Mouse (Mus musculus): ENCODE measurements at regions not wholly inside any gene's neighbourhood (a gene's known extent, or its start where the extent isn't known, plus 50 kb on each side); places are given as distances from the start of the nearest gene placed in this dataset.

DNA sequence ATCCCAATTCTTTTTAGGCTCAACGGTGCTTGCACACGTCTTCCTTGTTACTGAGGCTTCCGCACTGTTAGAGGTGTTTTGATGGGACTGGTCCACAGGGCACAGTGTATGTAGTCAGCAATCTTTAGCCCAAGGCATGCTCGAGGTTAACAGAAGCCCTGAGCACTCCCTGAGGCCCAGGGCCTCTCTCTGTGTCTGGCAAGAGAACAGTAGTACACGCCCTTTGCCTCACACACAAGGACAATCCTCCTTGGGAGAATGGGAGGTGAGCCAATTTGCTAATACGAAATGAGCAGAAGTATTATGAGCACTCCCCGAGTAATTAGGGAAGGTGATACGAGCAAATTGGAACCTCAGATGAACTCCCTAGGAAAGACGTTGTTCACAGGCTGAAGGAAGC, 136.5 kb upstream of the Arglu1 start:
- ATAC-seq (ENCODE audit: low read depth), result peak; percentile 89

DNA sequence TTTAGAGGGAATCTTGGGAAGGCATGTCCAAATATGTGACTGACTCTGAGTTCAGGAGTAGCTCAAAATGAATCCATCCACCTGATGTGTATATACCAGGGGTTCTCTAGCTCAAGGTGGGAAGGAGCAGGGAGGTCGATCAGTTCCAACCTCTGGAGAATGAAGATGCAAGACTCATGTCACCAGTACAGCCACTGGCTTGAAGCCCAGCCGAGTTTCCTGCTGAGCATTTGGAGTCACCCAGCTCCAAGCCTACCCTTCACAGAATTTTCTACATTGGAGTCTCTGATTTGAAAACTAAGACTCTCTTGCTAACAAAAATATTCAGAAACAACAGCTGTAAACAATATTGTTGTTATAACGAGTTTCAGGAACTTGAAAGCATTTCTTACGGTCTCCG, 134.6 kb upstream of the Arglu1 start:
- no peaks in the 10 kb centered on the region for H3K36me3 ChIP-seq (ENCODE audit: control insufficient read depth, insufficient read depth, low read length)
- H3K4me3 ChIP-seq (ENCODE audit: low read depth, low read length), result no peak overlapping the region
- no peak overlapping the region for H3K9ac ChIP-seq (ENCODE audit: low read depth, low read length)
- WGBS, result 67% methylated on average over 5 of the region's 5 CpGs
- DNase-seq (ENCODE audit: low spot score), result no peak
- no peak overlapping the region for H3K27ac ChIP-seq (replicated peaks; ENCODE audit: low read depth, low read length)
- no peak overlapping the region for H3K4me2 ChIP-seq (ENCODE audit: low read depth, low read length)
- no peaks in the 10 kb centered on the region for H3K9me3 ChIP-seq (ENCODE audit: control insufficient read depth, low read length)
- H3K4me1 ChIP-seq (ENCODE audit: control insufficient read depth, insufficient read depth, low read length), result 0 out of 2 replicates have a peak, but pooled peaks cover 7% of the 10 kb centered on the region
- ATAC-seq (ENCODE audit: low read depth), result no peak
- no peaks in the 10 kb centered on the region for H3K27me3 ChIP-seq (replicated peaks; ENCODE audit: control insufficient read depth, insufficient read depth, low read length)

More for the DNA sequence above, 136.5 kb upstream of the Arglu1 start:
- H3K4me2 ChIP-seq (ENCODE audit: low read depth, low read length), result no peak overlapping the region
- peak; percentile 69 for DNase-seq (ENCODE audit: low spot score)
- H3K4me3 ChIP-seq (ENCODE audit: low read depth, low read length), result no peak overlapping the region
- H3K9me3 ChIP-seq (ENCODE audit: control insufficient read depth, low read length), result no peaks in the 10 kb centered on the region
- no peaks in the 10 kb centered on the region for H3K36me3 ChIP-seq (ENCODE audit: control insufficient read depth, insufficient read depth, low read length)
- H3K27me3 ChIP-seq (replicated peaks; ENCODE audit: control insufficient read depth, insufficient read depth, low read length), result no peaks in the 10 kb centered on the region
- no peak overlapping the region for H3K9ac ChIP-seq (ENCODE audit: low read depth, low read length)
- H3K27ac ChIP-seq (replicated peaks; ENCODE audit: low read depth, low read length), result no peak overlapping the region
- 64% methylated on average over 9 of the region's 9 CpGs for WGBS
- 0 out of 2 replicates have a peak, but pooled peaks cover 7% of the 10 kb centered on the region for H3K4me1 ChIP-seq (ENCODE audit: control insufficient read depth, insufficient read depth, low read length)

DNA sequence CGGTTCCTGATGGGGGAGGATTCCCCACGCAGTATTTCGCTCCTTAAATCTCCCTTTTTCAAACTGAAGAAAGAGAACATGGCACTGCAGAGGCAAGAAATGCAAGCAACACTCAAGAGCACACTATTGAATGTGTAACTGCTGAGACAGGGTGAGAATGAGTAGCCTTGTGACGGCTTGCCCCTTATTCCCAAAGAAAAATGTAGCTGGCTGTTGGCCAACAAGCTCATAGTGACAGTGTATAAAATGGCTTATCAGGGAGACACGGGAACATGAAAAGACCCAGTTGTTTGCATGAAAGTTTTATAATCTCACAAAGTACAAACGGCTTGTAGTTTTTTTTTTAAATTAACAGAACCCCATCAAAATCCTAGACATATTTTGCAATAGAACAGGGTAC, 130.8 kb upstream of the Arglu1 start:
- no peak overlapping the region for H3K9ac ChIP-seq (ENCODE audit: low read depth, low read length)
- H3K4me2 ChIP-seq (ENCODE audit: low read depth, low read length), result no peak overlapping the region
- WGBS, result 62% methylated on average over 6 of the region's 6 CpGs
- ATAC-seq (ENCODE audit: low read depth), result no peak
- peak; percentile 46 for DNase-seq (ENCODE audit: low spot score)
- H3K27ac ChIP-seq (replicated peaks; ENCODE audit: low read depth, low read length), result no peak overlapping the region
- H3K36me3 ChIP-seq (ENCODE audit: control insufficient read depth, insufficient read depth, low read length), result no peaks in the 10 kb centered on the region
- no peaks in the 10 kb centered on the region for H3K27me3 ChIP-seq (replicated peaks; ENCODE audit: control insufficient read depth, insufficient read depth, low read length)
- no peaks in the 10 kb centered on the region for H3K4me1 ChIP-seq (ENCODE audit: control insufficient read depth, insufficient read depth, low read length)
- H3K4me3 ChIP-seq (ENCODE audit: low read depth, low read length), result no peak overlapping the region
- H3K9me3 ChIP-seq (ENCODE audit: control insufficient read depth, low read length), result no peaks in the 10 kb centered on the region

DNA sequence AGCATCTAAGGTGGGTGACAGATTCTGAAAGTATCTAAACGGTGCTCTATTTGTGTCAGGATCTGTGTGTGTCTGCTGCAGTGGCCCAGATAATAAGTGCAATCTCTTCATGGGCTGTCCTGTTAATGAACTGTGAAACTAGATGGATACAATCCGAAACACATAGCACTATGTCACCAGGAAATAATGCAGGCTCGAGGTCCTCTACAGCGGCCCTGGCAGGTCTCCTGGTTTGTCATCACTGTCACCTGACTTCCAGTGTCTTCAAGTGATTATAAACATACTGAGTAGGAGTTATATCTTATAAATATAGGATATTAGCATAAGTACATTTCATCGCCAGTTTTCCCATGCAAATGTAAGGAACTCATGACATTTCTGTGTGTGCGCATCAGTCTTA, 130.3 kb upstream of the Arglu1 start:
- Histone ChIP-seq H3K27me3 (replicated peaks; ENCODE audit: control insufficient read depth, insufficient read depth, low read length) (no peaks in the 10 kb centered on the region), H3K4me3 (ENCODE audit: low read depth, low read length) (no peak overlapping the region), H3K4me2 (ENCODE audit: low read depth, low read length) (no peak overlapping the region), H3K36me3 (ENCODE audit: control insufficient read depth, insufficient read depth, low read length) (no peaks in the 10 kb centered on the region), H3K9ac (ENCODE audit: low read depth, low read length) (no peak overlapping the region), H3K27ac (replicated peaks; ENCODE audit: low read depth, low read length) (no peak overlapping the region), H3K4me1 (ENCODE audit: control insufficient read depth, insufficient read depth, low read length) (no peaks in the 10 kb centered on the region), H3K9me3 (ENCODE audit: control insufficient read depth, low read length) (no peaks in the 10 kb centered on the region)
- ATAC-seq (ENCODE audit: low read depth) (no peak), DNase-seq (ENCODE audit: low spot score) (no peak)
- WGBS, result 78% methylated on average over 6 of the region's 6 CpGs

DNA sequence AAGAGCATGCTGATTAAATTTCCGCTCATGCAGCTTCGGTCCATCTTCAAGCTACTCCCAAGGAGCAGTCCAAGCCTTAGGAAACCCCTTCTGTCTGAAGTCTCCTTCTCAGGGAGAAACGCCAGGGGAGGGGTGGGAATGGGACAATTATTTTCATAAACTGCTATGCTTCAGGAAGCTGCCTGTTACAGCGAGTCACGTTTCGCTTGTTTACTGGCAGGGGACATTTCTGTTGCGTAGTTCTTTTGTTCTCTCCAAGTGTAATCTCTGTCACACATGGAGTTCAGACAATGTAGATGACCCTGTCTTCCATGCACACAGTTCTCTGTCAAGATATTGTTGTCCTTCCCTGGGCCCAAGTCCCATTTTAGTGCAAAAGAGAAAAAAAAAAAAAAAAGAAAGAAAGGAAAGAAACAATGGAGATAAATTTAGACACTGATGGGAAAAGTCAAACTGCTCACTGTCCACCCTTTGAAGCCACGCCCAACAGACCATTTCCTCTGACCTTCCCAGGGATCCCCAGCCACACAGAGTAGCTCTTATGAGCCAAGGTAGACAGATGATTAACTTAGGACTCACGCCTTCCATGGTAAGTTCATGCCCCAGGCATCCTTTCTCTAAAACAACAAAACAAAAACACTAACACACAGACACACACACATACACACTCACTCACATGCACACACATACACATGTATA, 129.1 kb upstream of the Arglu1 start:
- no peak overlapping the region for H3K27ac ChIP-seq (replicated peaks; ENCODE audit: low read depth, low read length)
- H3K36me3 ChIP-seq (ENCODE audit: control insufficient read depth, insufficient read depth, low read length), result no peaks in the 10 kb centered on the region
- 76% methylated on average over 9 of the region's 9 CpGs for WGBS
- no peaks in the 10 kb centered on the region for H3K27me3 ChIP-seq (replicated peaks; ENCODE audit: control insufficient read depth, insufficient read depth, low read length)
- no peak overlapping the region for H3K4me2 ChIP-seq (ENCODE audit: low read depth, low read length)
- H3K9me3 ChIP-seq (ENCODE audit: control insufficient read depth, low read length), result no peaks in the 10 kb centered on the region
- DNase-seq (ENCODE audit: low spot score) (no peak), ATAC-seq (ENCODE audit: low read depth) (no peak)
- no peak overlapping the region for H3K9ac ChIP-seq (ENCODE audit: low read depth, low read length)
- no peak overlapping the region for H3K4me3 ChIP-seq (ENCODE audit: low read depth, low read length)
- no peaks in the 10 kb centered on the region for H3K4me1 ChIP-seq (ENCODE audit: control insufficient read depth, insufficient read depth, low read length)

DNA sequence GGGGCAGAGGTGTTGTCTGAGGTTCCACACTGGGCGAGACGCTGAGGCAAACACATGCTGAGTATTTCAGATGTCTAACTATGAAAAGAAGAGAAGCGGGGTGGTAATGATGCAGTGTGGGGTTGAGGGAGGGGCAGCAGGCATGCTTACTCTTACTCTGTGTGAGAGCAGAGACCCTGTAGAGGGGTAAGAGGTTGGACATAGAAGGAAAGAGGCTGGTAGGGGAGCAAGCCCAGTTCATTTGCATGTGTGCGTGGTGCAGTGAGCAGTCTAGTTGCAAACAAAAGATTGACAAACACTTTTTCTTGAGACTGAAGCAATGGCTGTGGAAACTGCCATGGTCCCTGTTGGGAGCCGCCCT, 122.5 kb upstream of the Arglu1 start:
- no peak overlapping the region for H3K4me2 ChIP-seq (ENCODE audit: low read depth, low read length)
- no peak for ATAC-seq (ENCODE audit: low read depth)
- WGBS, result 74% methylated on average over 5 of the region's 5 CpGs

DNA sequence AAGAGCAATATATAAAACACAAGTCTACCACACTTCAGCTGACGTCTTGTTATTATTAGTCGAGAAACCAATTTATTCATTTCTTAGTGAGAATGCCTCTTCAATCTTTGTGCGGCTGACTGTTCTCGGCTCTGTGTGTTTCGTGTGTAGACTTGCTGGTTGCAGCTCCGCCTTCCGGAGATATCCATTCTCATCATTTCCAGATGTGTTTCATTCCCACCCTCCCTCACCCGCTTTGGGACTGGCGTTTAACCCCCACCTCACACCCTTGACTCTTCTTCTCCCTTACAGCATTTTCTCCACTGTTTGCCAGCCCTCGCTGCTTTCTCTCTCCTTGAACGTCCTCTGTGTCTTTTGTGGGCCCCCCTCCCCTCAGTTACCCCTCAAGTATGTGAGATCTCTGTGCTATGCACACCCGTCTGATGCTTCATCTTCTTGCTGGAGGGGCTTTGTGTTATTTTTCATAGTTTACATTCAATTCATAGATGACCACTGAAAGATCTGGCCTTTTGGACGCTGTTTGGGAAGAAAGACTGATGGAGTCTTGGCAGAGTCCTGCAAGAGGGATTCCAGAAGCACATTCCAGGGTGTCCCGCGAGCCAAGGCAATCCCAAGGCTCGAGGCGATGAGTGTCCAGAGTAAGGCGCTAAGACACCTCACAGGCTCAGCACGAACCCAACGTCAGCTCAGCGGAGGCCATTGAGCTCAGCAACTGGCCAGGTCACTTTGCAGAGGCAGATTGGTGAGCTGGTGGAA, 121.9 kb upstream of the Arglu1 start:
- H3K27me3 ChIP-seq (replicated peaks; ENCODE audit: control insufficient read depth, insufficient read depth, low read length), result no peaks in the 10 kb centered on the region
- DNase-seq (ENCODE audit: low spot score), result peak; percentile 64
- WGBS, result 45% methylated on average over 21 of the region's 21 CpGs
- H3K4me2 ChIP-seq (ENCODE audit: low read depth, low read length), result peak overlapping the region; percentile 1; the same call in 1 of the 2 replicates
- H3K9ac ChIP-seq (ENCODE audit: low read depth, low read length), result no peak overlapping the region
- 0 out of 2 replicates have a peak, but pooled peaks have one; percentile 48 for ATAC-seq (ENCODE audit: low read depth)
- H3K9me3 ChIP-seq (ENCODE audit: control insufficient read depth, low read length), result no peaks in the 10 kb centered on the region
- 0 out of 2 replicates have a peak, but pooled peaks cover 10% of the 10 kb centered on the region for H3K4me1 ChIP-seq (ENCODE audit: control insufficient read depth, insufficient read depth, low read length)
- no peaks in the 10 kb centered on the region for H3K36me3 ChIP-seq (ENCODE audit: control insufficient read depth, insufficient read depth, low read length)
- H3K4me3 ChIP-seq (ENCODE audit: low read depth, low read length), result no peak overlapping the region
- no peak overlapping the region; the same call in 1 of the 2 replicates for H3K27ac ChIP-seq (replicated peaks; ENCODE audit: low read depth, low read length)

More for the DNA sequence above, 122.5 kb upstream of the Arglu1 start:
- H3K4me1 ChIP-seq (ENCODE audit: control insufficient read depth, insufficient read depth, low read length), result 0 out of 2 replicates have a peak, but pooled peaks cover 10% of the 10 kb centered on the region
- H3K36me3 ChIP-seq (ENCODE audit: control insufficient read depth, insufficient read depth, low read length), result no peaks in the 10 kb centered on the region
- no peak overlapping the region for H3K4me3 ChIP-seq (ENCODE audit: low read depth, low read length)
- no peaks in the 10 kb centered on the region for H3K27me3 ChIP-seq (replicated peaks; ENCODE audit: control insufficient read depth, insufficient read depth, low read length)
- H3K9me3 ChIP-seq (ENCODE audit: control insufficient read depth, low read length), result no peaks in the 10 kb centered on the region
- H3K9ac ChIP-seq (ENCODE audit: low read depth, low read length), result no peak overlapping the region
- no peak for DNase-seq (ENCODE audit: low spot score)
- no peak overlapping the region; the same call in 1 of the 2 replicates for H3K27ac ChIP-seq (replicated peaks; ENCODE audit: low read depth, low read length)

DNA sequence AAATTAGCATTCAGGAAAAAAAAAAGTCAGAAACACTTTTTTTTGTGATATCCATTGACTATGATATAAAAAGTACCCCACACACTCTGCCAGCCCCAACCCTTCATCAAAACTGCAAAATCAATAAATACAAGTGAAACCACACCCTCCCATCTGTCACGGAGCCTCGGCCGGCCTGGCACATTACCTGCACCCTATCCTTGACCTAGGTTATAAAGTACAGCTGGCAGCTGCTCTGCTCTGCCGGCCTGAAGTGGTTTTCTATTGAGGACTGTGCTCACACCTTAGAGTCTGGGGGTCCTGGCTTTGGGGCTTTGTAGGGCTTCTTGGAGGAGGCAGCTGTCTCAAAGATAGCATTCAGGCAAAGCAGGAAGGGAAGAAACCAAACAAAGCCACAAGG, 120.6 kb upstream of the Arglu1 start:
- ATAC-seq (ENCODE audit: low read depth), result no peak

More for the DNA sequence above, 120.6 kb upstream of the Arglu1 start:
- Histone ChIP-seq H3K4me1 (ENCODE audit: control insufficient read depth, insufficient read depth, low read length) (0 out of 2 replicates have a peak, but pooled peaks cover 10% of the 10 kb centered on the region), H3K9ac (ENCODE audit: low read depth, low read length) (no peak overlapping the region), H3K27me3 (replicated peaks; ENCODE audit: control insufficient read depth, insufficient read depth, low read length) (no peaks in the 10 kb centered on the region), H3K4me3 (ENCODE audit: low read depth, low read length) (no peak overlapping the region), H3K36me3 (ENCODE audit: control insufficient read depth, insufficient read depth, low read length) (no peaks in the 10 kb centered on the region), H3K27ac (replicated peaks; ENCODE audit: low read depth, low read length) (no peak overlapping the region; the same call in 1 of the 2 replicates), H3K9me3 (ENCODE audit: control insufficient read depth, low read length) (no peaks in the 10 kb centered on the region), H3K4me2 (ENCODE audit: low read depth, low read length) (no peak overlapping the region)
- 24% methylated on average over 4 of the region's 4 CpGs for WGBS
- no peak for DNase-seq (ENCODE audit: low spot score)

All from embryonic facial prominence, embryonic 14.5 days (tissue).